Mouse (Mus musculus) layer of hippocampus, adult 8-10 months (tissue): ENCODE measurements around the gene Samd4b. TPM values are rescaled to one million over a fixed set of nuclear protein-coding genes. Genes with fewer than 3 reads are reported as not detected.
"Not testable (repeated sequence)": the region's sequence is repeated elsewhere in the genome, so short reads cannot be mapped to it uniquely, and the experiment has no call there.

ENCODE experiments used
- DNase-seq, 2 experiments: peaks; one replicate each; pipeline ENCODE4 v3.0.0; 2022; ENCODE audit warnings: low spot score in 2 of 2
- total RNA-seq, 4 experiments: library from RNA; stranded (reverse); gene quantifications; 2 replicates each; pipeline ENCODE4 v1.2.4; 2022

Samd4b gene
- total RNA-seq, result 10 to 100 TPM; 62.6 to 73.9 (median 66.2) TPM

- DNase-seq, result peak; percentile 98 to 99
These were observed at the start of gene Samd4b, which contains the start of gene Pak4 for GRCm38 (mm10) chr7:28597642-28598446. TSS of gene Samd4b (minus strand) at chr7:28598144. TSS of gene Pak4 (minus strand) at chr7:28598185.

- DNase-seq, result no peak
These were observed 49.1 kb upstream of the Samd4b start for GRCm38 (mm10) chr7:28647016-28647415.

GRCm38 (mm10) chr7:28645947-28646475 is 48.1 kb upstream of the Samd4b start:
- no peak for DNase-seq

GRCm38 (mm10) chr7:28645366-28645765 is 47.4 kb upstream of the Samd4b start:
- no peak for DNase-seq

GRCm38 (mm10) chr7:28641546-28641945 is 43.6 kb upstream of the Samd4b start:
- DNase-seq, result no peak

GRCm38 (mm10) chr7:28637511-28637910 is 39.6 kb upstream of the Samd4b start:
- peak; percentile 15 to 16 for DNase-seq

- DNase-seq, result no peak
These were observed 36.2 kb upstream of the Samd4b start for GRCm38 (mm10) chr7:28634128-28634527.

- no peak for DNase-seq
These were observed 33.1 kb upstream of the Samd4b start, which contains the start of gene Acp7 for GRCm38 (mm10) chr7:28631073-28631472. TSS of gene Acp7 (minus strand) at chr7:28631332.

- DNase-seq, result no peak
These were observed 26.8 kb upstream of the Samd4b start for GRCm38 (mm10) chr7:28624791-28625190.

- DNase-seq, result no peak
These were observed 21.3 kb upstream of the Samd4b start for GRCm38 (mm10) chr7:28619098-28619715.

- no peak for DNase-seq
These were observed 8.0 kb upstream of the Samd4b start for GRCm38 (mm10) chr7:28605951-28606350.

GRCm38 (mm10) chr7:28603788-28604187 is 5.8 kb upstream of the Samd4b start:
- DNase-seq, result not testable (repeated sequence)

GRCm38 (mm10) chr7:28603136-28603535 is 5.2 kb upstream of the Samd4b start:
- DNase-seq, result no peak

GRCm38 (mm10) chr7:28601668-28602067 is 3.7 kb upstream of the Samd4b start:
- peak in 1 of 2 experiments; percentile 75 for DNase-seq

GRCm38 (mm10) chr7:28601029-28601428 is 3.1 kb upstream of the Samd4b start:
- peak in 1 of 2 experiments; percentile 69 for DNase-seq

- DNase-seq, result no peak
These were observed 1.0 kb upstream of the Samd4b start for GRCm38 (mm10) chr7:28598951-28599350.

- no peak for DNase-seq
These were observed 720 bp downstream of the Samd4b start for GRCm38 (mm10) chr7:28597277-28597570.

GRCm38 (mm10) chr7:28596436-28597276 is 1.3 kb downstream of the Samd4b start:
- DNase-seq, result no peak

- DNase-seq, result no peak
These were observed 2.1 kb downstream of the Samd4b start for GRCm38 (mm10) chr7:28595751-28596435.

GRCm38 (mm10) chr7:28593206-28594111 is 4.5 kb downstream of the Samd4b start:
- no peak for DNase-seq
